Mouse (Mus musculus) embryo, embryonic 11.5 days (tissue): ENCODE measurements at regions not wholly inside any gene's neighbourhood (a gene's known extent, or its start where the extent isn't known, plus 50 kb on each side); places are given as distances from the start of the nearest gene placed in this dataset.
"Not testable (repeated sequence)": the region's sequence is repeated elsewhere in the genome, so short reads cannot be mapped to it uniquely, and the experiment has no call there.

Experiments
- DNase-seq: peaks from one replicate; pipeline ENCODE4 v3.0.0-alpha.2; 2012; ENCODE audit warnings: low read depth, low spot score

DNA sequence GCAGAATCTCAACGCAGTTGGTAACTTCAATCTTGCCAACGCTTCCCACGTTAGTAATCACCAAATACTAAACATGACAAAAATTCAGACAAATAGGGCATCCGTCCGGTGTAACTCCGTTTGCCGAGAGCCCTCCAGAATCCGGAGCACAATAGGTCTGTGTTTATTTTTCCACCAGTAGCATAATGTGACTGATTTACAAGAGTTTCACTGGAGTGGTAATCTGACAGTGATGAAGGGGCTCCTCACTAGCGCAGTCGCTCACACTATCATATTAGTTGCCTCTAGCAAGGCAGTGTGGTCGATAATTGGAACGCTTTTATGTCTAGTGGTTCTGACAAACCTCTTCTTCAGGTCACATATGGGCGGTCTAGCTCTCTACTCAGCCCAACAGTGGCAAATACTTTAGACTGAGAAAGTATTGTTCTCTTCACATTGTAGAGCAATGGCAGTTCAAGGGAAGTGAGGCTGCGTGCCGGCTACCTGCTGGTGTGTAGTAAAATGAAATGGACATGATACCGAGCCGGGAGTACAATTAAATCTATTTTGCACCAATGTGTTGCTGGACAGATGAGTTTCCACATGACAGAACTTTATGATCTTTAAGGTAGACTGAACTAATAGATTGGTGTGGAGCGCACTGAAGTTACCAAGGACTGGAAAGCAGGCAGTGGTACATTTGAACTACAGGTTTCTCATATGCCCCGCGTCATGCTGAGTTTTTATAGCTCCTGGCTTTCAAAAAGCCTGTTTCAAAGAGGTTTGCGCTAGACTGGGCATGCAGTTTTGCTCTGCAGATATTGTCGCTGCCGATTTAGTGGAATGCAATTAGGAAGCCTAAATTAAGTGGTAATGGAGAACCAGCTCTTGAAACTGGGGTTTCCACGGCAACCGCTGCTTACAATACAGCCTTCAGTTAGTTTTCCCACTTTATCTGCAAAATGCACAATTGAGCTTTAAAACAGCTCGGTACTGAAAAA, 155.7 kb upstream of the Pou3f3 start:
- peak; percentile 27 for DNase-seq

DNA sequence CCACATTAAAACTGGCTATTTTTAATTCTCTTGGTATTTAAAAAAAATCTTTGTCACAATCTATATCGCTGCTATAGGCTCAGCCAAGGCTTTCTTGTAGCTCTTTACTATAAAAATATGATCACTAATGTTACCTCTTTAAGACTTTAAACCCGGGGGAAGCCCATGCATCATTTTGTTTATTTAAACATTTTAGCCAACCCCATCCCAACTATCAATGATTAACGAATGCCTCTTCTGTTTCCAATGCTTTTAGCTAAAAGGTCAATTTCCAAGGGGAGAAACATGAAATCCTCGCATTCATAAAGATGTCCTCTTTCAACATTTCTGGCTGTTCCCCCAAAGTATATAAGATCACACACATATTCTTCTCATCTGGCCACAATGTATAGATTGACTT, 153.6 kb upstream of the Pou3f3 start:
- DNase-seq, result no peak

DNA sequence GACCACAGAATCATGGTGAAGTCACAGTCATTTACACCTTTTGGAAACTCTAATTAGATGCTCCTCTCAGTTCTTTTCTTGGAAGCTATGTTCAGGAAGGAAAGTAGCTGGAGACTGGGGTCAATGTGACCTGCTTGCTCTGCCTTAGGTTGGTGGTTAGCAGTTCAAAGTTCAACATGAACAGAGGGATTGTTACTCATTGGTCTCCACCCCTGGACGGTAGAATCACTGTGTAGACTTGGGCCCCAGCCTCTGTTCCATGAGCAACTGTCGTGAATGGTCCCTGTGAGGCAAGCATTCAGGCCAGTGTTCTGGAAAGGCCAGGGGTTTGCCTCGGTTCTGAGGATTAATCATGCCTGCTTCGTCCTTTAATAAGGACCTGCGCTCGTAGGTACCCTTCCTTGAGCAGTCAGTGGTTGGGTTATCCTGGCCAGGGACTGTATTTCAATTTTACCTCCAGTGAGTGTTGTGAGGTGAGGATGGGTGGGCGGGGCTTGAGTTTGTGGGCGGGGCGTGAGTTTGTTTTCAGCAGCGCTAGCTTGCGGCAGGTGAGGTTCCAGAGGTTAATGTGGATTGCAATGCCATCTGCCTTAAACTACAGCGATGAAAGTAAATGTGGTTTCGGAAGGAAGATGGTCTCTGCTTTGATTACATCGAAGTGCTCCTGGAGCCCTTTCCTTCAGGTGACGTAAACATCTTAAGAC, 152.6 kb upstream of the Pou3f3 start:
- DNase-seq, result no peak

DNA sequence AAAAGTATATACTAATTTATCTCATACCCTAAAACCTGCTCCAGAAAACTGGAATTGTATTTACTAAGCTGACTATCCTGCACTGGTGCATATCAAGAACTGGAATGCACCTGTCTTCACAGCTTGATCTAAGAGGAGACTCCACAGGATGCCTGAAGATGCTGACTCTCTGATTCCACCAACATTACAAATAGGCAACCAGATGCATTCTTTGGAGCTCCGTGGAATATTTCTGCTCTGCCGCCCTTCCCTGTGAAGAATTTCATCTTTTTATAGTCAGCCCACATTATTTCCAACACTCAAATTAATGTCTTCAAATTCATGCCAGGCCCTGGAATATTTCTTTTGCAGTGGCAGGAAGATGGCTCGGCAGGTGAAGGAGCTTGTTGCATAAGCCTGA, 148.7 kb upstream of the Pou3f3 start:
- DNase-seq, result no peak

DNA sequence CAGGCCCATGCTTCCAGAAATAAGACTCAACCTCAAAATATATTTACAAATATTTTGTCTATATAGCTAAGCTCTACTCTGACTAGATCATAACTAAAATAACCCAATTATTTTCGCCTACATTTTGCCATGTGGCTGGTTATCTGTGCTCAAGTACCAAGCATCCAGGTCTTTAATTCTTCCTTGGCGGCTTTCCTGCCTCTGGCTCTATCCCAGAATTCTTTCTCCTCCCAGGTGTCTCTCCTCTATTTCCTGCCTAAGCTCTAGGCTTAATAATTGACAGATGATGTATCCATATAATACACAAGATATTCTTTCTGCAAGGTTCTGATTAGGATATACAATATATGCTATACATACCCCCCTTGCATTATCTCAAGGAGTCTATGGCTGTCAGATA, 138.3 kb upstream of the Pou3f3 start:
- DNase-seq, result no peak

DNA sequence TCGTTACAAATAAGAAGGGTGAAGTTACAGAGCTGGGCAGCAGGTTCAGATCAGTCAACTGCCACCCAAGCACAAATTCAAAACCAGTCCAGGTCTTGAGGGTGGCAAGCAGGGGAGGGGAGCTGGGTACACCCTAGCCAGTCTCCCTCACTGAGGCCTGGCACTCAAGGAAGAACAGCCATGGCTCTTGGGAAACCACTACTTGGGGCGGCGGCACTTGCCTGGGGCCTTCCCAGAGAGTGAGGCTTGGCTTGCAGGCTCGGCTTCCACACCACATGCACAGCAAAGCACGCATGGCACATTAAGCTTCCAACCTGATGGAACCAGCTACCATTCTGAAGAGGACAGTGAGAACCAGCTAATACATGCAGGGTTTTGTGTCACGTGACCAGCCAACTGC, 127.9 kb upstream of the Pou3f3 start:
- no peak for DNase-seq

DNA sequence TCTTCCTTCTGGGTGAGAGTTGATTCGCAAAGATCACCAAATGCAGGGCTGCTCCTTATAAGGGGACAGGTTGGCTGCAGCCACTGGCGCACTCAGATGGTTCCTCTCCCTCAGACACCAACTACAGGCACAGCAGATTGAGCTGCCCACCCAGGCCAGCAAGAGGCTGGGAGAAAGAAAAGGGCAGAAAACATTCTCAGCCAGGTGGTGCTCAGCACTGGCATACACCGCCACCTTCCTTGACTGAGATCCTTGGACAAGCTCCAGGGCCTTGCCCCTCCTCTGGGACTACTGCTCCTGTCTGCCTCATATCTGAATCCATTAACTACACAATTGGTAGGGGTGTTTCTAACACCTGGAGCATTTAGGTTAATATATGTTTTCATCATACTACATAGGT, 110.4 kb upstream of the Pou3f3 start:
- no peak for DNase-seq

DNA sequence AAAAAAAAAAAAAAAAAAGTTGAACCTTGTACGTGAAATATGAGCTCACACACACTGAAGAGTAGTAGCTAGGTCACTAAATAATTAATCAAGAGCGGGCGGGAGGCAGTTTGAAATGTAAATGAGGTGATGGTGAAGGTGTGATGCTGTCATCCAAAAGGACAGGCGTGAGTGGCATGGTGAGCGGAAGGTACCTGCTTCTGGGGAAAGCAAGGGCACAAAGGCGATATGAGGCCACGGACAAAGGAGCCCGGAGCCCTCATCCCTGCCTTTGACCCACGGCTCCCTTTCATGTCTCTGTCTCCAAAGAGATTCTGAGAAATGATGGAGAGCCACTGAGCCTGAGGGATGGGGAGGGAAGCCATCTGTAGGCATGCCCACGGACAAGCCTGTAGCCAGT, 107.1 kb upstream of the Pou3f3 start:
- DNase-seq, result no peak

DNA sequence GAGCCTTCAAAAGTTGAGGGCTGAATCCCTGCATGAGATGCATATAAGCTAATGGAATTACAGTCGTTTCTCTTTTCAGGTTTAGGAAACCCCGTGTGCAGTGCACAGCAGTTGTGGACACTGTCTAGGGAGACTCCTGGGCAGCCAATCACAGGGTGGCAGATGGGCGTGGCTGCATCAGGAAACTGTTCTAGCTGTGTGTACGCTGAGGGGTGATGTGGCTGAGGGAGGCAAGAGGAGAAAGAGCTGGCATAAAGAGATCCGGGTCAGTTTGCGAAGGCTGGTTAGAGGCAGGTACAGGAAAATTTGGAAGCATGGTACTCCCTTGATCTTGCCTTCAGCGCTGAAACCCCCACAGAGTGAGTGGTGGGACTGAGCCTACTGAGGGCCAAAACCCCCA, 106.1 kb upstream of the Pou3f3 start:
- no peak for DNase-seq

DNA sequence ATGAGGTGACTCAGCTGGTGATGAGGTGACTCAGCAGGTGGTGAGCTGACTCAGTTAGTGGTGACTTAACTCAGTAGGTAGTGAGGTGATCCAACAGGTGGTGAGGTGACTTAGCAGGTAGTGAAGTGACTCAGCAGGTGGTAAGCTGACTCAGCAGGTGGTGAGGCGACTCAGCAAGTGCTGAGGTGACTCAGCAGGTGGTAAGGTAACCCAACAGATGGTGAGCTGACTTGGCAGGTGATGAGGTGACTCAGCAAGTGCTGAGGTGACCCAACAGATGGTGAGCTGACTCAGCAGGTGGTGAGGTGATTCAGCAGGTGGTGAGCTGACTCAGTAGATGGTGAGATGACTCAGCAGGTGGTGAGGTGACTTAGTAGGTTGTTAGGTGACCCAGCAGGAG, 103.7 kb upstream of the Pou3f3 start:
- DNase-seq, result no peak

DNA sequence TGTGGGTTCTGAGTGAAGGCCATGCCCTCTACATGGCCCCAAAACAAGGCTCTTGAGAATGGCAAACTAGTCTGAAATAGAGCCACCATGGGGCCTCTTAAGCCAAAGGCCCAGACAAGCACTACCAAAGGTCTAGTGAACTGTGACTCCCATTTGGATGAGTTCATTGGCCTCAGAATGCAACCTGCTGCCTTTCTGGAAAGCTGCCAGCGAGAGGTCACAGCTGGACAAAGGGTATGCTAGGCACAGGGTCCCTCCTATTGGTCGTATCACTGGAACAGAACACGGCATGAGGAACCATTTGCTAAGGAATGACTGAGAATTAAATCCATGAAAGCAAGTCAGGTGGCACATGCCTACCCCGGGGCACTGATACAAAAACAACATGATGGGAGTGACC, 98.5 kb upstream of the Pou3f3 start:
- no peak for DNase-seq

DNA sequence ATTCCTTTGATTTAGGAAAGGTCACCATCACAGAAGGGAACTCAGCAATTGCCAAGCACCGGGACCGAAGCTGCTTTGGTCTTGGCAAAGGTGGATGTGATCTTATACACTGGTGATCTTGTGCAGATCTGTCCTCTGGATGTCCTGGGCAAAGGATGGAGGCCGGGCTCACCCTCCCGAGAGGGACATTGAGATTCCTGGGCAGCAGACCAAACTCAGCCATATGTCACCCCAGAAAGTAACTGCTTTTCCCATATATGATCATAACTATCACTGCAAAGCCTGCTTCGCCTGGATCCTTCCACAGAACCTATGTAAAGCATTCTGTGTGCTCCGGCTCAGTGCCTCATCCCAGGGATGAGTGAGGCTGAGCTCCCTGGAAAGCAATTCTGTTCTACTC, 96.3 kb upstream of the Pou3f3 start:
- no peak for DNase-seq

DNA sequence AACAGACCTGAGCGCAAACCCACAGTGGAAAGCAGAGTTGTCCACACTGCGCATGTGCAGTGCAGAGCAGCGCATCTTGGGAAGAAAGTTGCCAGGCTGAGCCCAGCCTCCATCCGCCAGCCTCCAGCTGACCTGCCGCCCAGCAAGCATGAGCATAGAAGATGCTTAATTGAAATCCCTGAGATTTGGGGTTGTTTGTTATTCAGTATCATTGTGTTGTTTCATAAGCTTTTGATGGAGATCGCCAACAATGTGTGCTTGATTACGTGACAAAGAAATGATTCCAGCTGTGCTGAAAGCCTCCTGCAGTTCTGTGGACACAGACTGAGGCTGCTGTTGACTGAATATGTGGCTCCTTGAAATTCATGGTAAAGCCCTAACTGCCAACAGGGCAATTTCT, 89.3 kb upstream of the Pou3f3 start:
- DNase-seq, result no peak

DNA sequence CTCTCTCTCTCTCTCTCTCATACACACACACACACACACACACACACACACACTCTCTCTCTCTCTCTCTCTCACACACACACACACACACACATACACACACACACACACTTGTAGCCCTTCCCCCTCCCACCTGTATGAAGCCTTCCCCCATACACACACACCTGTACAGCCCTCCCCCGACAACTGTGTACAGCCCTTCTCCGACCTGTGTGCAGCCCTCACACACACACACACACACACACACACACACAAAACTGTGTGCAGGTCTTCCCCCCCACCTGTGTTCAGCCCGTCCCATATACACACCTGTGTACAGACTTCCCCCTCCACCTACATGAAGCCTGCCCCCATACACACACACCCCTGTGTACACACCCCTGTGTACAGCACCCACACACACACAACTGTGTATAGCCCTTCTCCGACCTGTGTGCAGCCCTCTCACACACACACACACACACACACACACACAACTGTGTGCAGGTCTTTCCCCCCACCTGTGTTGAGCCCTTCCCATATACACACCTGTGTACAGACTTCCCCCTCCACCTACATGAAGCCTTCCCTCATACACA, 88.0 kb upstream of the Pou3f3 start:
- DNase-seq, result not testable (repeated sequence)

DNA sequence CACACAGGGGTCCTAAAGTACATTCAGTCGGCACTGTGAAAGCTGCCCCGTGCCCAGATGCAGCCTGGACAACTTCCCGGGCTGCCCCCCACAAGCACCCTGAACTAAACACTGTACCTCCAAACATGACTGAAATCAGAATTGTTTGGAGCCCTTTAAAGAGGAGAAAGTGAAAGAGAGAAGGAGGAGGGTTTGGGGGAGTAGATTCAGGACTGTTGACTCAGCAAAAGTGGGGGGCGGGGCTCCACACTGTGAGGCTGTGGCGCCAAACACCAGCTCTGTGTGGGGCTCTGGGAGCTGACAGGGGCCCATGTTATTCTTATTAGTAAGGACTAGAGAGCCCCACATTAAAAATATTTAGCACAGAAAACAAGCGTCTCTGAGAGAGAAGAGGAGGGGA, 71.8 kb upstream of the Pou3f3 start:
- DNase-seq, result no peak

DNA sequence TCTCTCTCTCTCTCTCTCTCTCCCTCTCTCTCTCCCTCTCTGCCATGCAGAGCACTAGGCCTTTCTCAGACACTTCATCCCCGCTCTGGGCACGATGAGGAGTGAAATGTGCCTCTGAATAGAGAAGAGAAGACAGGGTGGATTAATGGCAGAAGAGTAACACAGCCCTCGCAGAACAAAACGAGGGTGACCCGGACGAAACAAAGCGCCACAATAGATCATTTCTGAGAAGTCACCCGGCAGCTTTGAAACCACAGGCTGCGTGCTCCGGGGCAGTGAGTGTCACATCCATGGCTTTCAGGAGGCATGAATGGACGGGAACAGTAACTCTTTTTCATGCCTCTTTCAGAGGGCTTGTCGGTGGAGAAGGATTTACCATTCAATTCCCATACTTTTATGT, 66.8 kb upstream of the Pou3f3 start:
- DNase-seq, result peak; percentile 23

DNA sequence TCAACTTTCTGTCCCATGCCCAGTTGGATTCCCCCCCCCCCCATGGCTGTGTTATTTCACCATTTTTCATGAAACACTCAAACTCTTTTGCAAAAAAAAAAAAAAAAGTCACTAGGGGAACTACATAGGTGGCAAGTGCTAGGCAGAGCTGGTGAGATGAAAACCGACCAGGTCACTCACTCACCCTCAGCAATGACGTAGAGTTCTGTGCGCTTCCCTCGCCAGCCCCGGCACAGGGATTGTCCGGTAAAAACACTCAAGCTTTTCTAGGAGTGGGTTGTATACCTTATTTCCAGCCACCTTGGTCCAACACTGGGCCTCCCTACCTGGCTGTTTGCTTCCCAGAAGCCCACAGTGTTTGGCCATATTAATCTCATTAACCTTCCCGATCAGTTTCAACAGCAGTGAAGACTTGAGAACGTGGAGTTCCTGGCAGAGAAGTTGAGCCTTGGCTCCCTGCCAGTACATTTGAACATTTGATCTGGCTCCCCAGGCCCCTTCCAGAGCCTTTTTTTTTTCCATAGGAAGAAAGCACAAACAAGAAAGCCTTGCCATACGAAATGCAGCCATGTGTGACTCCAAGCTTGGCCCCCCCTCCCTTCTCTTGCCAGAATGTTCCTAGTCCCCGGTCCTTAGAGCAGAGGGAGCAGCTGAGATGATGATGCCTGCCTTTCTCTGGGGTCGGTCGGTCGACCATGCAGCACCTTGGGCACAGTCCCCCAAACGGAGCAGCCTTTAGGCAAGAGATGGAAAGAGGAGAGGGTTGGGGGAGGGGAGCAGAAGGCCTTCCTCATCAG, 65.9 kb upstream of the Pou3f3 start:
- peak; percentile 23 for DNase-seq

DNA sequence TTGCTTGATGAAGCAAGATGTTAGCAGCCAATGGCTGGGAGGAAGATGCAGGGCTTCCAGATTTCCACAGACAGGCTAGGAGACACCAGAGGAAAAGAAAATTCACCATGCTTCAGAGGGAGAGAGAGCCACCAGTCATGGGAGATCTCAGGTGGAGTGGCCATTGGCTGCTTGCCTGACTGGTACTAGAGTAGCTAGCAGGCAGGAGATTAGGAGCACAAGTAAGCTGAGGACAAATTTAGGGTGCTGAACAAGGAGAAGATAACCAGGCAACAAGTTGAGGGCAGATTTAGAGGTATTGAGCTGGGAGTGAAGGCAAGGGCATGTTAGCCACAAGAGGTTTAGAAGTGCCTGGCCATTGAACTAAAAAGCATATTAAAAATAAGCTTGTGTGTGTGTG, 63.3 kb upstream of the Pou3f3 start:
- no peak for DNase-seq

DNA sequence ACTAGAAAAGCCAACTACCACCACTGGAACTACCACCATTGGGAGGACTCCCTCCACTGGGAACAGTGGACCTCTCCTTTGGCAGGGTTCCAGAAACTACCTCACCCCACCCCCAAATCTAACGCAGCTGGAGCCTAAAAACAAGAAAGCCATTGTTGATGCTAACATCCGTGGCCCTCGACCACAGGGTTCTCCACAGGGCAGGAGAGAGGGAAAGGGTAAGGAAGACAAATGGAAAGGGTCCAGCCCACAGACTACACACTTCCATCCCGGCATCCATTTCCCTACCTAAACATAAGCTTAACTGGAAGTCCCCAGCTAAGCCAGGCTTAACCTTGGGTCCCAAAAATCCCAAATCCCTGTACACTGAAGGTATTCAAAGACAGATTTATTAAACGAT, 59.0 kb upstream of the Pou3f3 start:
- DNase-seq, result no peak
